Mouse (Mus musculus): ENCODE data around the gene Rnf43.
A peak's percentile ranks its signal among the peaks of the same experiment; 100 is the strongest.

The Rnf43 gene

DNA sequence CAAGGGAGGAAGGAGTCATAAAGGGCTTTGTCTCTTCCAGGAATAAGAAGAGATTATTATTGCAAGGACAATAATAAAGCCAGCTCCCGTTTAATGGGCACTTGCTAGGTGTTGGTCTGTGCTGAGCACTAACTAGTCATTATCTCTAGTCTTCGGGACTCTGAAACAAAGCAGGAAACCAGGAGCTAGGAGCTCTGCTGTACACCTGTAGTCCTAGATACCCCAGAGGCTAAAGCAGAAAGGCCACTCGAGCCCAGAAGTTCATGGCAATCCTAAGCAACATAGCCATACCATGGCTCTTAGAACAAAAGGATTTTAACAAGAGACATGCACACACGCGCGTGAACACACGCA is 47.7 kb downstream of the Rnf43 start:
- no peak for DNase-seq (ENCODE audit: low read depth)

DNA sequence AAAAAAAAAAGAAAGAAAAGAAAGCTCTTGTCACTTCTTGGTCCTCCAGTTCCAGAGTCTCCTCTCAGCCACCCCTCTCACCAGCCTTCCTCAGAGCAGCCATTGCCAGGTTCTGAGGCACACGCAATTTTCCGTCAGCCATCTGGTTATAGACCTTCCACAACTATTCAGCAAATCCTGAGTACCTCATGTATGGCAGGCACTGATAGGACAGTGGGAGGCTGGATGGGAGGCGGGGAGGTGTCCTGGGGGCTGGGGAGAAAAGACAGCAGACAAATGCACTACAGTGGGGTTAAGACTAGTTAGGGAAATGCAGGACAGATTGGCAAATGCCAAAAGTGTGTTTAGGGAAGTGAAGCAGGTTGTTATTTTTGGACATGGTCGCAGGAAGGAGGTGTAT is 49.7 kb downstream of the Rnf43 start:
- no peak for DNase-seq (ENCODE audit: low read depth)

DNA sequence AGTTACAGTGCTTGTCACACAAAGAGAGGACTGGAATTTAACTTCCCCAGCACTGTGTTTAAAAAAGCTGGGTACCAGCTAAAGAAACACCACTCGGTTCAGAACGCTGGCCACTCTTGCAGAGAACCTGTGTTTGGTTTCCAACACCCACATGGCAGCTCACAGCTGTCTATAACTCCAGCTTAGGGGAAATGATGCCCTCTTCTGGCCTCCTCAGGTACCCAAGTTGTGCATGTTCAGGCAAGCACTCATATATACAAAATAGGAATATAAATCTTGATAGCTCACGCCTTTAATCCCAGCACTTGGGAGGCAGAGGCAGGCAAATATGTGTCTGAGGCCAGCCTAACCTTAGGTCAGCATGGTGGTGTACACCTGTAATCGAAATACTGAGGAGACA is 53.5 kb downstream of the Rnf43 start:
- no peak for DNase-seq (ENCODE audit: low read depth)

GRCm38 (mm10) chr11:87719526-87719925 is 57.0 kb downstream of the Rnf43 start:
- DNase-seq (ENCODE audit: low read depth) = peak; percentile 61

DNA sequence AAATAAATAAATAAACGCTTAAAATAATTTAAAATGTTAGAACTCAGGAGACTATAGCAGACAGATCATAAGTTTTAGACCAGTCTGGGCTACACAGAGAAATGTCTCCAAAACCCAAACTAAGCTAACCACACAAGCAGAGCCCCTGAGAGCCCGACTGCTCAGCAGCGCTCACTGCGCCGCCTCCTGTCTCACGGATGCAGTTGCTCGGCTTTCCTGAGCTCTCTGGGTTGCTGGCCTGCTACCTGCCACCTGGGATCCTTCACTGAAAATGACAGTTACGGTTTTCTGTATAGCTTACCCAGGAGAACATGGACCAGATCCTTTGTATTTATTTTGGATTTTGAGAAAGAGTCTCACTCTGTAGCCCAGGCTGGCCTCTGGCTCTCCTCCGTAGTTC is 57.8 kb downstream of the Rnf43 start:
- DNase-seq (ENCODE audit: low read depth) = peak; percentile 86

GRCm38 (mm10) chr11:87720839-87721238 is 58.3 kb downstream of the Rnf43 start:
- DNase-seq (ENCODE audit: low read depth) = peak; percentile 89

GRCm38 (mm10) chr11:87722168-87722567 is 59.6 kb downstream of the Rnf43 start:
- DNase-seq (ENCODE audit: low read depth) = no peak

DNA sequence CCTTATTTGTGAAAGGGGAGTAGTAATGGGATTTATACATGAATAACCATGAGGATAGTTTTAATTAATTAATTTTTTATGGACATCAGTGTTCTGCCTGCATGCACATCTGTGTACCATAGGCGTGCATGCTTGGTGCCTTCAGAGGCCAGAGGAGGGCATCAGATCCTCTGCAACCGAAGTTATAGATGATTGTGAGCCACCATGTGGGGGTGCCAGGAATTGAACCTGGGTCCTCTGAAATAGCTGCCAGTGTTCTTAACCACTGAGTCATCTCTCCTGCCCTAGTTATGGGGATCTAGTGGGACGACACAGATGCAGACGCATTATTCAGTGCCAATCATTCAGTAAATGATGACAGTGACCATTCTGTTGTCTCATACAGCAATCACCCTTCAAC is 60.4 kb downstream of the Rnf43 start:
- DNase-seq (ENCODE audit: low read depth) = peak; percentile 36

DNA sequence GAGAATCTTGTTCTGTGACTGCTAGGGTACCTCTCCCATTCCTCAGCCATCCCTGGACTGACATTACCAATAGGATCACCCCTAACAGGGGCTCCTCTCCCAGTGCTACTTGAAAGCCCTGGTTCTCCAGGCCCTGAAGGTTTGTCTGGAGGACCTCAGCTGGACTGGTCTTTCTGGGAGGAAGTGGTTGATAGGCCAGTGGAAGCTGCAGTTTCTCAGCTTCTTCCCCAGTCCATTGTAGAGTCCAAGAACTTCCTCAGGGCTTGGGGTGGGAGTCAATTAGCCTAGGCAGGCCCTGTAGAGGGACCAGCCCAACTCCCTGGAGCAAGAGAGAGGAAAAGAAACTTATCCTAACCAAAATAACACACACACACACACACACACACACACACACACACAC is 63.0 kb downstream of the Rnf43 start:
- peak; percentile 19 for DNase-seq (ENCODE audit: low read depth)

GRCm38 (mm10) chr11:87725964-87726562 is 63.5 kb downstream of the Rnf43 start:
- peak; percentile 44 for DNase-seq (ENCODE audit: low read depth)

- peak; percentile 21 for DNase-seq (ENCODE audit: low read depth)
Measured at GRCm38 (mm10) chr11:87727021-87727420, 64.5 kb downstream of the Rnf43 start.

DNA sequence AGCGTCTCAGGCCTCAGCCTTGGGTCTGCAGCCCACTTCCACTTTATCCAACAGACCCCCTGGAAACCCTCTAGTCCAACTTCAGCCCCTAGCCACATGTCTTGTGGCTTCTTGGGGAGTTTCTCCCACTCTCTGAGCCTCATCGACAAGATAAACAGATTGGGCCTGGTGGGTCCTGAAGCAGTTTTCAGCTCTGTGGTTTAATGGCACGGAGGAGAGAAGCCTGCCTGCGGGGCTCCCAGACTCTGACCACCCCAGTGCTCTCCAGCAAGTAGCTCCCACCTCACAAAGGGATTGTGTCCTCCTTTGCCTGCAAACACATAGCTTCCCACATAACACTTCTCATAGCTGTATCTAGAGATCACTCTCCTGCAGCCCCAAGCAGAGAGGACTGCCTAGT is 64.9 kb downstream of the Rnf43 start:
- DNase-seq (ENCODE audit: low read depth) = no peak

DNA sequence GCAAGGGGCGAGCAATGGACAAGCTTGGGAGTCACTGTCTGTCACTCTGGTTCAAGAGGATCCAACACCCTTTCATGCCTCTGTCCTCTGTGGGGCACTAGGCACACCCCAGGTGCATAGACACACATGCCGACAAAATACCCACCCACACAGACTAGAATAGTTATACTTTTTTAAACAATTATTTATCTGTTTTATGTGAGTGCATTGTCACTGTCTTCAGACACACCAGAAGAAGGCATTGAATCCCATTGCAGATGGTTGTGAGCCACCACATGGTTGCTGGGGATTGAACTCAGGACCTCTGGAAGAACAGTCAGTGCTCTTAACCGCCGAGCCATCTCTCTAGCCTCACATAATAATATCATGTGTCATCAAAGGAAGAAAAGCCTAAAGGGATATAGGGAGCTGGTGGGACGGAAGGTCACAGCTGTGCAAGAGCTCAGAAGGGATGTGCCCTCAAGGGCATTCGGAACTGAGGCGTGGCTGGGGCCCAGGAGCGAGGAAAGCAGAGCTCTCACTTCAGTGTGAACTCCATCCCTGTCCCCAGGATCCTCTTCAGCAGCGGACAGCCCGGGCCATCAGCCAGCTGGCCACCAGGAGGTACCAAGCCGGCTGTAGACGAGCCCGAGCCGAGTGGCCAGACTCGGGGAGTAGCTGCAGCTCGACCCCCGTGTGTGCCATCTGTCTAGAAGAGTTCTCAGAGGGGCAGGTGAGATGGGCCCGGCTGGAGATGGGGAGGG is 66.5 kb downstream of the Rnf43 start:
- DNase-seq (ENCODE audit: low read depth) = no peak

DNA sequence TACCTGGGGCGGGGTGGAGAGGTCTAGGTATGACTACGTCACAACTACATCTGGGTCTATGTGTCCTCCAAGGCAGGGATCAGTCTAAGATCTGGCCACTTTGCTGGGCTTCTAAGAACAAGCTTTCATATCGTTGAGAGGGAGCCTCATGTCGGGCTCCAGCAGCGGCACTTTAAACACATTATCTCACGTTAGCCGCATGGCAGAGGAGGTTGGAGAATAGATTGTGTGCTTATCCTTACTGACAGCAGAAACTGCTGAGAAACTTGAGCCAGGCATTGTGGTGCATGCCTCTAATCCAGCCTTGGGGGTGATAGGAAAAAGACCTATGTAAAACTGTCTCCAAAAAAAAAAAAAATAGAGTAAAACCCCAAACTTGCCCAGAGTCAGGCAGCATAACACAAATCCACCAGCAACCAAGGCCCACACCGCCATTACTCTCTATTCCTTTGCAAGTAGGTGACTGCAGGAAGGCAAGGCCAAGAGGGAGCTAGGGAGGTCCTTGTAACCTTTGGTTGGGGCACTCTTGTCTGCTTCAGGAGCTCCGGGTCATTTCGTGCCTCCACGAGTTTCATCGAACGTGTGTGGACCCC is 67.2 kb downstream of the Rnf43 start:
- no peak for DNase-seq (ENCODE audit: low read depth)

DNA sequence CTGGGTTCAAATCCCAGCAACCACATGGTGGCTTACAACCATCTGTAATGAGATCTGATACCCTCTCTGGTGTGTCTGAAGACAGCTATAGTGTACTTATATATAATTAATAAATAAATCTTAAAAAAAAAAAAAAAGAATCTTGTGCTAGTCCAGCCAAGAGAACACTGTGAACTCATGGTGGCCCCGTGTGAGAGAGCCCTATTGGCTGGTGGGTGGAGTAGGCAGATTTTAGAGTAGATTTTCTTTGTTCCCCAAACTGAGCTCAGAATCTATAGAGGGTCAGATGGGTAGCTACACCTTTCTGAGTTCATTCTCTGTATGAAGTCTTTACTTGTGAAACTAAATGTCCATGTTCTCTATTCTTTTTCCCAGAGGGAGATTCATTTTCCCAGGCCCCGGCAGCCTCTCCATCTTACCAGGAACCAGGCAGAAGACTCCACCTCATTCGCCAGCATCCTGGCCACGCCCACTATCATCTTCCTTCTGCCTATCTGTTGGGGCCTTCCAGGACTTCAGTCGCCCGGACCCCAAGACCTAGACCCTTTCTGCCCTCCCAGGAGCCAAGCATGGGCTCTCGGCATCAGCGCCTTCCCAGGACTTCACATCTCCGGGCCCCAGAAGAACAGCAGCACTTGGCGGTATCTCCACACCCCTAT is 68.3 kb downstream of the Rnf43 start:
- DNase-seq (ENCODE audit: low read depth) = no peak

DNA sequence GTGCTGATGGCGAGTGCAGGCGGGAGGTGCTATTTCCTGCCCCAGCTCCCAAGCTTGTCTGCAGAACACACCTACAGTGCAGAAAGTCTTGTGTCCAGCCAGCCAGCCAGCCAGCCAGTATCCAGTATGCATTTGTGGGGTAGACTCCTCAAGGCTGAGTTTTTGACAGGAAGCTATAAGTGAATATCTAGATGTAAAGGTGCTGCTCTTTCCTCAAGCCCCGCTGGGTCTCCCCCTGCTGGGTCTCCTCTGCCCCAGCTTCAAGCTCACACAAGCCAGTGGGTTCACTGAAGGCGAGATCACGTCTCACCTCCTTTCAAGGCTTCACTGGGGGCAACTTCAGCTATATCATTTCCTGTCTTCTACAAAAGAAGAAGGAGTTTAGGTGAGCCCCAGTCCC is 71.8 kb downstream of the Rnf43 start:
- peak; percentile 68 for DNase-seq (ENCODE audit: low read depth)

- DNase-seq (ENCODE audit: low read depth) = peak; percentile 33
Measured at GRCm38 (mm10) chr11:87735691-87736090, 73.2 kb downstream of the Rnf43 start.

DNA sequence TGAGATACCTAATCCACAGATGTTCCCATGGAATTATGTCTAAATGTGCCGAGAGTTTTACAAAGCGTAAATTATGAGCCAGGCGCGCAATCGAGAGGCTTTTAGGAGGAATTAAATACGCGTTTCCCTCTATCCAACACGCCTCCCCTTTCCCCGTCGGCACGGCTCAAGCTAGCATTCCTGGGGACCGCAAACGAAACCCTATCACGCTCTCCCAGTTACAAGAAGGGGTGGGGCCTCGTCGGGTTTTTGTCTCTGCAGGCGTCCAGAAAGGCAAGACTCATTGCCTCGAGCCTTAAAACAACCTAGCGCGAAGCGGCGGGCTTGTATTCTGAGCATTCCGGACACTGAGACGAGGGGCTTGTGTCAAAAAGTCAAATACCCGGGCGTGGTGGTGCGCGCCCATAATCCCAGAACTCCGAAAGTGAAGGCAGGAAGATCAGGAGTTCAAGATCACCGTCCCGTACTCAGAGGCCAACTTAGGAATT is 74.2 kb downstream of the Rnf43 start:
- DNase-seq (ENCODE audit: low read depth) = peak; percentile 76

DNA sequence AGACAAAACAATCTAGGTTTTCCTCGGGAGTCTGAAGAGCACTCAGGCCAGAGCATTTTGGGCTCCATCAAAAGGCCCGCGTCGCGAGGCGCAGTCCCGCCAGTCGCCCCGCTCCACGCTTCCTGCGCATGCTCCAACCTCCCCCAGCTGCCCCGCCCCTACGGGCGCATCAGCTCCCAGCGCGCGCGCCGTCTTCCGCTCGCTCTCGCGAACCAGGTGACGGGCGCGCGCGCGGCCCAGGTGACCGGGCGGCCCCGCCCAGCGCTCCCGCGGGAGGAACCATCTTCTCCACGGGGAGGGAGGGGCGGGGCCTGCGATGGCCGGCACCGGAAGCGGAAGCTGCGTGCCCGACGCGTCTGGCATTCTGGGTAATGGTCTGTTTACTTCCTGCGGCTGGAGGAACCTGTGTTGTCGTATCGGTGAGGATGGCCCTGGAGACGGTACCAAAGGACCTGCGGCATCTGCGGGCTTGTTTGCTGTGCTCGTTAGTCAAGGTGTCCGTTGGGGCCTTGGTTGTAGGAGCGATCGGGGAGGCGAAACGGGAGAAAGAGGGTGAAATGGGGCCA is 74.7 kb downstream of the Rnf43 start, which contains the start of gene Supt4a:
Gene Supt4a, plus strand, starts transcription at position 378 of the 566 bp plus-strand sequence.
- peak; percentile 99 for DNase-seq (ENCODE audit: low read depth)

DNA sequence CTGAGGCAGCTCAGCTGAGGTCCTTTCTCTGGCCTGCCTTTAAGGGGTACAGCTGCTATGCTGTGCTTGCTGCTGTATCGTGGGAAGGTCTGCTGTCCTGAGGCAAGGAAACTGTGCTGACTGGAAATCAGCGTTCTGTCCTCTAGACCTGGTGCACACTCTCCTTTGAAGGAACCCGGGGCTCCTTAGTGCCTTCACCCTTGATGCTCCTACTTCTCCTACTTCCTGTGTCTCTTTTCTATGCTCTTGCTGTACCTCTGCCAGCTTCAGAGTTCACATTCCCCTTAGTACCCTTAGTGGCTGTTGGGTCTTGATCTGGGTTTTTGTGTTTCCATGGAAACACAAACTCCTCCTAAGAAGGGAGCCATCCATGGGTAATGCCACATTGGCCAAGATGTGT is 81.2 kb downstream of the Rnf43 start:
- DNase-seq (ENCODE audit: low read depth) = peak; percentile 57

DNA sequence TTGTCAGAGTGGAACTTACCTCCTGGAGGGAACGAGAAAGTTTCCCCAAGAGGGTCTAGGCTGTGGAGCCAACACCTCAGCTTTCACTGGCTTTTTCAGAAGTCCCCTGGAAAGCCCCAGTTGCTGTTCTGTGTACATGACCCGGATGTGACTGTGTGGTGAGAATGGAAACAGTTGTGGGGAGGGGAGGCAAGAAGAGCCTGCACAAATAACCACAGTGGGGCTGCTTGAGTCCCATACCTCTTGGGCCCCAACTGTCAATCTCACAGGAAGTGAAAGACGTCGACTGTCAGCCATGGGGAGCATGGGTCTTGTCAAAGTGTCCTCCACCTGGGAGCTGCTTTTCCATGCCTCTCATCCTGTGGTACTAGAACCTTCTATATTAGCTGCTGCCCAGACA is 82.4 kb downstream of the Rnf43 start:
- peak; percentile 97 for DNase-seq (ENCODE audit: low read depth)
